Mouse (Mus musculus) c-Kit-positive CD71-positive TER-119-negative erythroid progenitor cells, embryonic 14.5 days (primary cell): ENCODE measurements at regions not wholly inside any gene's neighbourhood (a gene's known extent, or its start where the extent isn't known, plus 50 kb on each side); places are given as distances from the start of the nearest gene placed in this dataset.

Experiments used
- DNase-seq: peaks from one replicate; pipeline ENCODE4 v3.0.0-alpha.2; 2013; ENCODE audit warnings: low read depth

DNA sequence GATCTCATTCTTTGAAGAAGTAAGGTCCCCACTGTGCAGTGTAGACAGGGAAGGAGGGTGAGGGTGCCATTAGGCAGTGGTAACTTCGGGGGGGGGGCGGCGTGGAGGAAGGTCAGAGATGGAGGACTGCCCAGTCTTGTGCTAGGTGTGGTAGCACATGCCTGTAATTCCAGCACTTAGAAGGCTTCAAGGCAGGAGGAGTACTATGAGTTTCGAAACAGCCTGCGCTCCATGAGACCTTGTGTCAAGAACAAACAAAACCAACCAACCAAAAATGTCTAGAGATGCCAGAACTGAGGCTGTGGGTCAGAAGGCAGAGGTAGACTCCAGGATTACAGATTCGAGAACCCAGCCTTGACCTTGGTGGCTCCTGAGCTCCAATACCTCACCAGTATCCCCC, 130.8 kb downstream of the Pja1 start:
- DNase-seq, result no peak

DNA sequence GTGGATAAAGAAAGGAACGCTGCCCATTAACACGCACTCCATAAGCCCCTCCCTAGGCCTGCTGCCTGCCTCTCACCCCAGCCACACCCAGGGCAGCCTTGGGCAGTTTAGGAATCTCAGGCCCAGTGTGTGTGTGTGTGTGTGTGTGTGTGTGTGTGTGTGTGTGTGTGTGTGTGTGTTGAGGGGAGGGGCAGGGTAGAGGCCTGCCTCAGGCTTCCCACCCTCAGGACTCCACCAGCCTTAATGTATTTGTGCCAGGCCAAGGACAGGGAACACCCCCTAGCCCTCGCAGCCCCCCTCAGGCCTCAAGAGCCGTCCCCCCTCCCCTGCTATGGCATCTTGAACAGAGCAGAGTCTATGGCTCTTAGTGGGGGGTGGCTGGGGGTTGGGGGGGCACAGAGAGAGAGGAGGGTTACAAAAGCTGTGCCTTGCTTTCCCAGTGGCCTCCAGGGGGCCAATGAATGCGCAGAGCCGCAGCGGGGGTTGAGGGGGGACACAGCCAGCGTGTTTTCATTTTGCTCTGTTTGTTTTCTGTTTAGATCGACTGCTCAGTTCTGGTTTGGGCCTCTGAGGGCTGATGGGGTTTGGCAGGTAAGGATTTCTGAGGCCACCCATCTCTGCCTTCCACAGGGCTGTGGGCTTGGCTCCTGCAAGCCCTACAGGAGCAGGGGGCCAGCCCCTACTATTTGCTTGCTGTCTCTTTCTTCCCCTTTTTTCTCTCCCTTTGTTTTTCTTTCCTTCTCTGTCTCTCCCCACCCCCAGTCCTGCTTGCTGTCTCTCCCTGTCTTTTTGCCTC, 131.8 kb downstream of the Pja1 start:
- no peak for DNase-seq

DNA sequence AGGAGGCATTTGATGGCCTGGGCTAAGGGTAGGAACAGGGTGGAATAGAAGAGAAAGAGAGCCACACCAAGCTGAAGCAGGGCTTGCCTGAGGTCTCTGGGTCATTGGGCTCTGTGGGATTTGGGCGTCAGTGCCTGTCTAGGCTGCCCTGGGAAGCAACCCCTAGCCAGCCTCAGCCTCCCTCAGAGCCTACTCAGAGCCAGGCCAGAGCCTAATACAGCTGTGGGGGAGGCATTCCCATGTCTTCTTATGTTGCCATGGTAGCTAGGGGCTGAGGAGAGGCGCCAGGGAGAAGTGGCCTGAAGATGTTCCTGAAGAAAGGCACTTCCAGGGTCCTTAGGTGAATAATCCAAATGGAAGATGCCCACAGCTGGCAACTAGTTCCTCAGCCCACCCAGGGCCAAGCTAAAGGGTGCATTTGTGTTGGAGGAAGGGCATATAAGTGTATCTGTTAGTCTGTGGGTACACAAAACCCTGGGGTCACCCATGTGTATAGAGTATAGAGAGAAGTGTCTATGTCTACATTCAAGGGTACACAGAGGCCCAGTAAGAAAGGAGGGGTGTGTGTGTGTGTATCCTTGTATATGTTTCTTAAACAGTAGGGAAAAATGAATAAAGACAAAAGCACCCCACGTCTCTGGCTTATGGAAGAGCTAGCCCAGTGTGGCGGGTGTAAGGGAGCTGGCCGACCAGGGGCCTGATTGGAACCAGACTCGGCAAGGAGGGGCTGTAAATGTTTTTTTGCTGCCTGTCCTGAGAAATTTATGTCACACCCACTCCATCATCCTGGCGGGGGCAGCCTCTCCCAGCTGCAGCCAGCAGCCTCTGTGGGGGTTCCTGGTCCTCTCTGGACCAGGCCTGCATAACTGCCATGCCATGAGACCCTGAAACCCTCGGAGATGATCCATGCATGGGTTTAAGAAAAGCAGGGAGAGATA, 134.2 kb downstream of the Pja1 start:
- no peak for DNase-seq

DNA sequence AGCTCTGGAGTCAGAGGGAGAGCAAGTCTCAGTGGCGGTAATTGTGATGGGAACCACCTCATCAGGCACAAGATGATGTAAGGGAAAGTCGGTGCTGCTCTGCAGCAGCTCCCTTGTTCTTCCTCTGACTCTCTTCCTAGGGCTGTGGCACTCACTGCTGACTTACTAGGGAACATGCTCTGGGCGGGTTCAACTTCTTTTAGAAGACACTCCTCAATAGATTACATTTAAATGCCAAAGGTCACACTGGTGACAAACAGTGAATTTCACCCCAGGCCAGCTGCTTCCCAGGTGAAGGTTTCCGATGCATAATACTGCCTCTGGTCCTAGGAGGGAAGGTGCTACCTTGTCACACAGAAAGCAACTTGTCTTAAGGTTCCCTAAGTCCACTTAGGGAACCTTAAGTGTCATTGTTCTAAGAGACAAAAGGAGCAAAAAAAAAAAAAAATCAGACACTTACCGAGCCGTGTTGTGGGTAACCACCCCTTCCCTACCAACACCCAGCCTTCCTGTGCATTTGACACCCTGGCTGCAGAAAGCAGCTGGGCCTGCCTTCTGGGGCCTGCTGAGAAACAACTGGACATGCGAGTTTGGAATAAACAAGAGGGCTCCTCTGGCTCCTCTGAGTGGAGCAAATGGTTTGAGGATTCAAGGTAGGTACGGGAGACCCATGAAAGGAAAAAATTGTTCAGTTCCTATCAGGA, 135.0 kb downstream of the Pja1 start:
- DNase-seq, result no peak

DNA sequence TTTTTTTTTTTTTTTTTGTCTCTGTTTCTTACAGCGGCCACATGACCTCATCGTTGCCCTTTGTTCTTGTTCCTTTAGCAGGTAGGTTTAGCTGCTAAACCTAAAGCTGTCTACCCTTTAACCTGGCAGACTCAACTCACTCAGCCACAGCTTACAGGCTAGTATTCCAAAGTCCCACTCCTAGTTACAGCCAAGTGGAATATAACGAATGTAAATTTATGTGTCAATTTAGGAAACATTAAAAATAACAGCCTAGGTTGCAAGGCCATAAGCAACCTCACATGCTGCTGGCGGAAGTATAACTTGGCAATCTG, 138.7 kb downstream of the Pja1 start:
- DNase-seq, result no peak

DNA sequence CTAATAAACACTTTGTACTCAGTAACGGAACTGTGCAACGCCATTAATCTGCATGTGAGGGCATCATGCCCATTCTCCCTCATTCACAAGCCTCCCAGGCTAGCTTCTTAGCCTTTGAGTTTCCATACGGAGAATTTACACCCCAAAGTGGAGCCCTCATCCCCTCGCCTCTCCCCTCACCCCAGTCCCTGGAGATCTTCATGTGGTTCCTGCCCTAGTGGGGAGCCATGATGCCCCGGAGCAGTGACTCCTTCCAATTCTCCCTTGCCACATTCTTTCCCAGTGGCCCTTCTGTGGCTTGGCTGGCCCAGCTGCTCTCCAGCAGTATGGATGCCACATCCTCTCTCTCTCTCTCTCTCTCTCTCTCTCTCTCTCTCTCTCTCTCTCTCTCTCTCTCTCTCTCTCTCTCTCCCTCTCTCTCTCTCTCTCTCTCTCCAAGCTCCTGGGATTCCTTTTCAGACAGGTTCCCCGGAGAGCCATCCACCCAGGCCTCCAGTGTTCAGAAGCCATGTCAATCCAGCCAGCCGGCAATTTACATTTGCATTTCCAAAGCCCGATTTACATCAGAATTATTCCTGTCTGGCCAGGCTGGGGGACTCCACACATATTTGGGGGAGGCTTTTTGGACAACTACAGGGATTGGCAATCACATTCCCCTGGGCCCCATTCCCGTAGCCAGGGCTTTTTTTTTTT, 139.2 kb downstream of the Pja1 start:
- no peak for DNase-seq

DNA sequence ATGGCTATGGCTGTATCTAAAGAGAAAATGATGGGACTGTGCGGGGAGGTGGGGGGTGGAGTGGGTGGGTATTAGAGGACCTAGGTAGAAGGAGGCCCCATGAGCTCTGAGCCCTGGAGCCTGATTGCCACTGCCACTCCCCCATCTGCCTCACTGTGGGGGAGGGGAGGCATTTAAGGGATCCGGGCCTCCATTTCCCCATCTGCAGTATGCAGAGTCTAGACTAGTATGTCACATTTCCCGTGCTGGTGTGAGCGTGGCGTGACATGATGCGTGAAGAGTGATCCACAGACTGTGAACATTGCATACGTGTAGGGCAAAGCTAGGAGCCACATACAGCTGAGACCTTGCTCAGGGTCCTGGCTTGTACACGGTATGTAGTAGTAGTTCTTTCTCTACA, 140.7 kb downstream of the Pja1 start:
- DNase-seq, result no peak

DNA sequence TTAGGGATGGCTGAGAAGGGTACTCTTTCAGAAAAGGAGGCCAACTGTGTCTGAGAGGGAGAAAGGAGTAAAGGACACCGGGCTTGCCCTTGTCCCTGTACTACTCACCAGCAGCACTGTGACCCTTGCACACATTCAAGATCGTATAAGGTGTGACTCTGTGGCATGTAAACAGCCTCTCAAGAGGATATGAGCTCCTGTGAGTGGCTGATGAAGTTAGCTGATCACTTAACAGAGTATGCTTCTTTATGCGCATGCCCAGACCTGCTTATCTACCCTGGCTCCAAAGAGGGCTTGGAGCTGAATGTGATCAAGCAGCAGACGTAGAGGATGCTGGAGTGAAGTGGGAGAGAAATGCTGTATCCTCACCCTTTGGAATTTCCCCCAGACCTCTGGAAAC, 142.5 kb downstream of the Pja1 start:
- no peak for DNase-seq

DNA sequence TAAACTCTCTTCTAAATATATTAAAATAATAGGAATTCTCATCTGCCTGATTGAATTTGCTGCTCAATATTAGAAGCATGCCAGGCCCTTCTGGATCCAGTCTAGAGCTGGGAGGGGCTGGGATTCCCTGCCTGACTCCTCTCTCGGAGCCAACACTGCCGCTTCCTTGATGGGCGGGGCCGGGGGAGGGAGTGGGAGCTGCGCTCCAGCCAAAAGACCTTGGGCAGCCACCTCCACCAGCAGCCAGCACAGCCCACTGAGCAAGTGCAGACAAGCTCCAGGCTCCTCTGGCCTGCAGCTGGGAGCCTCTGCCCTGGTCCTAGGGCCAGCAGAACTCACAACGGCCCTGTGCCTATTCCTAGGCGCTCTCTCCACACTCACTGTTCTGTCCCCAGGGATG, 144.9 kb downstream of the Pja1 start:
- DNase-seq, result no peak

DNA sequence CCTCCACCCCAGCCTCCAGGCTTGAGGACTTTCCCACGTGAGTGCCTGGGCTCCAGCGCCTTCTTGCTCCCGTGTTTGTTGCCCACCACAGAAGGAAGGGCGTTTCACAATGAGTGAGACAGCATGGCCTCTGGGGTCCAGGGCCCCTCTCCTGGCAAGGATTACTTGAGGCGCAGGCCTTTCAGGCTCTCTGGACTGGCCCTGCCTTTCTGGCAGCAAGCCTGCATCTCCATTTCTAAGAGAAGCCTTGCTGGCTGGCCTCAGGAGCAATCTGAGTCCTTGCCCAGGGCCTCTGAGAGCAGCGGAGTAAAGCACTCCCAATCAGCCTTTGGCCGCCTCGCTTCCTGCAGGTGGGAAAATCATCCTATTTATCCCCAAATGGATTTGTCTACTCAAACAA, 145.6 kb downstream of the Pja1 start:
- no peak for DNase-seq

DNA sequence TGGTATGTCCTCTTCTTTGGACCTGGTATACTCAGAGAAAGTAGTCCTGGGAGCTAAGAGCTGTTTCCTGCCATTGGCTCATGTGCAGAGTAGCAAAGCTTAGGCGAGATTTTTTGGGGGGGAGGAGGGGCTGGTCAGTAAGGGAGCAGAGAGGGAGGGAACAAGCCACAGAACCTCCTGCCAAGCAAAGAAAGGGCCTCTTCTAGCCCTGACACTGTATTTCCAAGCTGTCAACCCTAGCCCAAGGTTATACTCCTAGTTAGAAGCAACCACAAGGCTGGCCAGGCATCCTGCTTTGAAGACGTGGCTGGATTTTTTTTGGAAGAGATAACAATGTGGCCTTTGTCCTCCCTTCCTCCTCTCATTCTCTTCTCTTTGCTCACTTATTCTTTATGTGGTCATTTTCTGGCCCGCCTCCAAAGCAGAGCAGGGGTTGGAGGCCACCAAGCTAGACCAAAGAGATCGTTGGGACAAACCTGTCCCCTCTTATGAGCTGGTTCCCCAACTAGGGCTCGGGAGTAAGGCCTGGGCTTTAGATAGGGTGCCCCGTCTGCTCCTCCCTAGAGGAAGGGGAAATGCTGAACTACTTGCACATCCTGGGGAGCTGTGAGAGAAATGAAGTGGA, 146.4 kb downstream of the Pja1 start:
- no peak for DNase-seq

DNA sequence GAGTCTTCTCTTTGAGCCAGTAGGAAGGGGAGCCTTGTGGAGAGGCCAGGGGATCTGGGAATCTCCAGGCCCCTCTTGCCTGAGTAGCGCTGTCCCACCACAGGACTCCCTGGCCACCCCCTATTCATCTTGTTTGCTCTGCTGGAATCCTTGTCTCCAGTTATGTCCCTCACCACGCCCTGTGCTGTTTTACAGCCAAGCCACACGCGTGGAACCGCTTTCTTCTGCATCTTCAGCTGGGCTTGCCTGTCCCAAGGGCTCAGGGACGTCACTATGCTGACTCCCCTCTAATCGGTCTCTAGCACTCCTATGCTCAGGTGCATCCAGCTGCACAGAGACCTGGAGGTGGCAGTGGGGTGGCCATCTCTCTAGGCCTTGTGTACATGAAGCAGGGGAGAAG, 151.3 kb downstream of the Pja1 start:
- DNase-seq, result no peak

DNA sequence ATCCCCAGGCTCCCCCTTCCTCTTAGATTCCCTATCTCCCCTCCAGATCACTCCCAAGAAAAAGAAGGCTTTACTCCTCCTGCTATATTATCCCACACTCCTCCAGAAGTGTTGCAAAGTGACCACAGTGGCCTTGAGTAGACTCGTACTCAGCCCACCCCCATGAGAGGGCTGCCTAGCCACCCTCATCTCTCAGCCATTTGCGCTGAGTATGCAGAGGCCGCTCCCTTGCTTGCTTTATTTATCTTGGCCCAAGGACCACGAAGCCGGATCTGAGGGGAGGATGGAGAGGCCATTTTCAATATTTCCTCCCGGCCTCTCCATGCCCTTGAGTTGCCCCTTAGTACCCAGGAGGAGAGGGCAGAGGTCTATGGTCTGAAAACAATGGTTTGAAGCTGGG, 151.9 kb downstream of the Pja1 start:
- no peak for DNase-seq

DNA sequence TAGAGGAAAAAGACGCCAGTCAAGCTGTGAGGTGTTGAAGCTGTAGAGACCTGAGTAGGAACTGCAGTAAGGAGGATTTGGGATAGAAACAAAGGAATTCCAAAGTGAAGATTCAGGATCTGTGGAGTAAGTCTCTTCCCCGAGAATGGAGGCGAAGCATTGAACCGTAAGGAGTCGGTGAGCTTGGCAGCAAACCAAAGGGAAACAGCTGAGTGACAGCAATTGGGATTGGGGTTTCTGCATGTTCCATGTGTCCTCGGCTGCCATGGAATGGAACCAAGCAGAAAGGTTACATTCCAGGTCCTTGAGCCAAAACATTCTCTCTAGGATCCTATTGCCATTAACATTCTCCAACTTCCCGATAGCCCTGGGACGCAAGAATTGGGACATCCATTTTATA, 152.9 kb downstream of the Pja1 start:
- no peak for DNase-seq

DNA sequence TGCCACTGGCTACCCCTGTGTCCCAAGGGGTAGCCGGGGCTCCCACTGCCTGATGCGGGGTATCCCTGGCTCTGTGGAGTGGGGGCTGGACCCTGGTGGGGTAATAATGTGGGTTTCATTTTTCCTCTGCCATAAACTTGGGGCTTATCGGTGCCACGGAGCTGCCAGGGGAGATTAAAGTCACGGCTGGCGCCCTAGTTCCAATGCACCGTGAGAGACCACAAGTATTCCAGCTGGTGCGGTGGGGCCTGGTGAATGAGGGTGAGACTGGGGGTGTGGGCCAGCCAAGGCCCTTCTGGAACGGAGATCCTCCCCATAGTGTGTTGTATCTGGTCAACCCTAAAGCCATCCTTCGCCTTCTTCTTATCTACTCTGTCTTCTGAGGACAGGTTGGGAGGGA, 153.3 kb downstream of the Pja1 start:
- DNase-seq, result no peak

DNA sequence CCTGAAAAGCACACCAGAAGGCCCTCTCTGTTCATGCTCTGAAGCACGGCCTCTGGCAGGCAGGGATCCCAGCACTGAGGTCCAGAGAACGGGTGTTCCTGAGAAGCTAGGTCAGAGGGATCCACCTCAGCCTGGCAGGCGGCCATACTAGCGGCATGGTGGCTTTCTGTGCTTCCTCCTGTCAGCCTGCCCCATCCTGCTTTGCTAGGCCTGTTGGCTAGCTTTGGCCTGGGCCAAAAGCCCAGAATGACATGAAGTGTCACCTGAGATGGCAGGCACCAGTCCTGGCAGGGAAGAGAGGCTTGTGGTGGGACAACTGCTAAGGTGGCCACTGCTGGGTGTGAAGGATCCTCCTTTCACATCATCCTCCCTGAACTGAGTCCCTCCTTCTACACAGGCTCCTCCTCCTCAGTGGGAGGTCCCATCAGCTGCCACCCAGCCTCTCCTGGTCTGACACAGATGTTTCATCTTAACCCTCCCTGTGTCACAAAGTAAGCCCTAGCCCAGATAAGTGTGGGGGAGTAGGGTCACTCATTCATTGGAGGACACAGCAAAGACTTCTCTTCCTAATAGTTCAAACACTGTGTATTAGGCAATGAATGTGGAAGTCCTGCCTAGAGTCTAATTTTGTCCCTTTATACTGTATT, 154.5 kb downstream of the Pja1 start:
- DNase-seq, result no peak

DNA sequence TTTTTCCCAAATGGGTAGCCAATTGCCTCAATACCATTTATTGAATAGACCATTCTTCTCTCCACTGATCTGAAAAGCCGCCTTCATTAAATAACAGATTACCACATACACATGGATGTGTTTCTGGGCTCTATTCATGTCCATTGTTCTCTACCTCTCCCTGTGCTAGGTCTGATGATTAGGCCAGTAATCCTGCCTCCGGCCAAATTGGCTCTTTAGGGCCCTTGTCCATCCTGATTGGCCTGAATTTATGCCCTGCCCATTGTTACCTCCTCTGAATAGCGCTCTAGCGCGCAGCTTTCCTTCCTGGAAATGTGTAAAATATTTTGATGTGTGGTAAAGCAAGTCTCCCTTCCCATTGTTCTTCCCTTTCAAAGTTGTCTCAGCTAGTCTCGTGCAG, 163.2 kb downstream of the Efnb1 start:
- no peak for DNase-seq

DNA sequence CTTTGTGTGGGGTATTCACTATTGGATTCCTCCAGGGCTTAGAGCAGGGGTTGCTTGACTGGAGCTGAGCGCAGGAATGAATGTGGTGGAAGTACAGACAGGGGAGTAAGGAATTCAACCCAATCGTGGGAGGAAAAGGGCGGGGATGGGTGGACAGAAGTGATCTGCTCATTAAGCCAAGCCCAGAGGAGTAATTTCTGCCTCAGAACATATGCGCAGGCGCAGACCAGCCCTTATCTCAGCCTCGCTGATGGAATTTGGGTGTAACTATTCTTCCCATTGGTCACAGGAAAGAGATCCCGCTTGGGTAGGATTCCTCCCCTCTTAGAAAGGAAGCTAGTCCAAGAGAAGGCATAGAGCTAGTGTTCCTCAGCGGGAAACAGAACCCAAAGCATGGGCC, 158.8 kb downstream of the Efnb1 start:
- DNase-seq, result no peak

DNA sequence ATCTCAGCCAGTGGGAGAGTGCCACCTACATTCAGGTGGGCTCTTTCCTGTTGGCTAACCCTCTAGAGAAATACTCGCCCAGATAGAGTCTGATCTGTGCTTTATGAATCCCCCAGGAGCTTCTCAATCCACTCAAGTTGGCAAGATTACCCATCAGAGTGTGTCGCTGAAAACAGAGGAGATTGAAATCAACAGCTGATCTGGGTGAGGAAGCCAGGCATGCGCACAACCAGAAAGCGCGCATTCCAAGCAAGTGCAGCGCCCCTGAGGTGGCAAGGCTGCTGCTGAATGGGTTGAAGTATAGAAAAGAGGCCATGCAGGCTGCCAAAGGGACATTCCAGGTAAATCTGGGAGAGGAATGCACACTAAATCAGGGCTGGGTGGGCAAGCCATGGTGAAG, 158.0 kb downstream of the Efnb1 start:
- DNase-seq, result no peak

DNA sequence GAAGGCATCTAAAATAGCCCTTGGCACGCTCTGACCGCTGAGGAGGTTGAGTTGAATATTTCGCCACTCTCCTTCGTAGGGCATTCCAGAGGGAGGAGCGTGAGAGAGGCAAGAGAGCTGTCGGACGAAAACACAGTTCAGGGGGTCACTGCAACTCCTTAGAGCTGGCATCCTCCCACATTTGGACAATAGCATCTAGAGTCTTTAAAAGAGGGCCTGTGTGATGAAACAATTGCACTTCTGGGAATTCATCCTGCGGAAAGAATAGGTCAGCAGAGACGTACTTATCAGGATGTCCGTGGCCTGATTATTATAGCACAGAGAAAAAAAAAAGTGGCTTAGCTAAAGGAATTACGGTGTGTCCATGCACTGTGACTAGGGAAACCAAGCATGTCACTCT, 156.8 kb downstream of the Efnb1 start:
- DNase-seq, result no peak

DNA sequence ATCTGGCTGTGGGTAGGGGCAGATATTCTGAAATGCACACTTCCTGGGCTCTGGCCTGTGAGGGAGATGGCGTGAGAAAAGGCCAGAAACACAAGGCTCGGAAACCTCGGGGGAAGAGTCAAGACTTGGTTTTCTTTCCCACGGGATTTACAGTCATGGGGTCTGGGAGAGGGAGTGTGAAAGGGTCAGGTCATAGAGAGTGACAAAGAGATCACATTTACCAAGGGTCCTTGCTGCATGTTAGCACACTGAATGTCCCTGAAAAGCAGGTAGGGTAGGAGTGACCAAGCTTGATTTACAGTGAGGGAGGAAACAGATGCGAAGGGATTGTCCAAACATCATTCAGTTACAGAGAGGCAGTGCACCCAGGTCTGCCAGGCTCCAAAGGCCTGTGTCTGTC, 156.0 kb downstream of the Efnb1 start:
- no peak for DNase-seq
